Mouse (Mus musculus): ENCODE data around the gene Nsg2.
A peak's percentile ranks its signal among the peaks of the same experiment; 100 is the strongest.

The Nsg2 gene

GRCm38 (mm10) chr11:32083462-32083861 is 83.2 kb downstream of the Nsg2 start:
- DNase-seq (ENCODE audit: low spot score): no peak

- no peak for DNase-seq (ENCODE audit: low spot score)
These were observed 86.3 kb downstream of the Nsg2 start for GRCm38 (mm10) chr11:32086525-32086924.

DNA sequence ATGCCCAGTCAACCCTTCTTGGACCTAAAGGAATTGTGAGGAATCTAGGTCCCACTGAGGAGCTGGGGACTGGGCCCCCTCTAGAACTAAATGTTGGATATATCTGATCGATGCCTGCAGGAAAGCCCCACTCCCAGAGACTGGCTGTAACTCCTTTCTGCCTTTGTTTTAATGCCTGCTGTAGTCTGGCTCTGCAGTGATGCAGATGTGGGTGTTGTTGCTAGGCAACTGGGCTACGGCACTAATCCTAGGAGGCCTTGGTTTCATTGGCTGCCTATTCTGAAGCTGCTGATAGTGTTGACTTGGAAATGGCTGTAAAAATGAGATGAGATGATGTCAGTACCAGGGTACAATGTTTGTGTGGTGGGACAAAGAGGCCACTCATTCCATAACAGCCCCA is 87.1 kb downstream of the Nsg2 start:
- peak; percentile 78 for DNase-seq (ENCODE audit: low spot score)

GRCm38 (mm10) chr11:32087779-32088442 is 87.6 kb downstream of the Nsg2 start:
- DNase-seq (ENCODE audit: low spot score): no peak

DNA sequence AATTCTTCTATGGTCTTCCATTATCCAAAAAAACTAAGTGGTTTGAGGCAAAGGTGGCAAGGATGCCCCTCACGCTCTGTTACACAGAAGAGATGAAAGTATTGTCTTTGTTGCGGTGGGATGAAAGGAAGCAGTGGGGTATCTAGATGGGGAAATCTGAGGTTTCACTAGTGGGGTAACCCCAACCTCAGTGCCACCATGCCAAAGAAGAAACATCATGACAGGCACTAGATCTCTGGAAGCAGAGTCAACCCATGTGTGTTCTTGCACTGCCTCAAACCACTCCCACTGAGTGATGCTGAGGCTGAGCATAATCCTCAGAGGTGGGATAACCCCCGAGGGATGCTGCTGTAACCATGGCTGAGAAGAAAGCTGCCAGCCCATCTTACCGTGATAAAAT is 95.5 kb downstream of the Nsg2 start:
- DNase-seq (ENCODE audit: low spot score): no peak

GRCm38 (mm10) chr11:32096346-32096745 is 96.1 kb downstream of the Nsg2 start:
- no peak for DNase-seq (ENCODE audit: low spot score)

GRCm38 (mm10) chr11:32101059-32101632 is 100.9 kb downstream of the Nsg2 start:
- DNase-seq (ENCODE audit: low spot score): no peak

GRCm38 (mm10) chr11:32102976-32103375 is 102.7 kb downstream of the Nsg2 start:
- peak; percentile 68 for DNase-seq (ENCODE audit: low spot score)

GRCm38 (mm10) chr11:32104406-32105116 is 104.3 kb downstream of the Nsg2 start:
- DNase-seq (ENCODE audit: low spot score): no peak

- peak; percentile 56 for DNase-seq (ENCODE audit: low spot score)
These were observed 105.7 kb downstream of the Nsg2 start for GRCm38 (mm10) chr11:32105750-32106646.

GRCm38 (mm10) chr11:32106647-32106985 is 106.4 kb downstream of the Nsg2 start:
- no peak for DNase-seq (ENCODE audit: low spot score)

- DNase-seq (ENCODE audit: low spot score): no peak
These were observed 108.2 kb downstream of the Nsg2 start for GRCm38 (mm10) chr11:32108441-32108840.
